9 mouse cellular contexts compared by ENCODE assay signal in the genomic region with DNA sequence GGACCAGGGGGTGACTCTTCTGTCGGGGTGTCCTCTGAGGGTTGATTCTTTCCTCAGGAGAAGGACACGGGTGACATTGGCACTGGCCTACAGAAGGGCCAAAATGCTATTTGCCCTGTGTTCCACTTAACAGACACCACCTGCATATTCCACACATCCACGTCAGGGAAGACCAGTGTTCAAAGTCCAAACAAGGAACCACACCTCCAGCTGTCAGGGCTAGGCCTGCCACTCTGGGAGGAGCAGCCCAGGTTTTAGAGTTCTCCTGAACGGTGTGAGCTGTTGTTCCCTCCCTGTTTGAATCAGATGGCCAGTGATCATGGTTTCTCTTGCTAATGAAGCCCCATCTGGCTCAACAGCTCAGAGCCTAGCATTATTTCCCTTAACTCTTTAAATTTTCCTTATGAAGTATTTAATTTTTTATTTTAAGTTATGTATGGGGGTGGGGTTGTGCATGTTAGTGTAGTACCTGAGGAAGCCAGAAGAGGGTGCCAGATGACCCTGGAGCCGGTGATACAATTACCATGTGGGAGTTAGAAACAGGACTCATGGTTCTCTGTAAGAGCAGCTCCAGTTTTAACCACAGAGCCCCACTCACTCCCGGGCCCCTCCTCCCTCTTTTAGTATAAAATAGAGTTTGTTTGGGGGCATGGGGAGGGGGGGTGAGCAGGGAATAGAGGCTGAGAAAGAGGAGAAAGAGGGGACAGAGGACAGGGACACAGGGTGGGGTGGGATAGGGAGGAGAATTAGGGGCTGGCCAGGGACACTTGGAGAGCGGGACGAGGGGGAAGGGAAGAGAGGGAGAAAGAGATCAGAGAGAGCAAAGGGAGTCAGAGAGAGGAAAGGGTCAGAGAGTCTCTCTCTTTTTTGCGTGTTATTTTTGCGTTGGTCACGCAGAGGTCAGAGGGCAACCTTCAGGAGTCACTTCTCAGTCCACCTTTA.
A peak's percentile ranks its signal among the peaks of the same experiment; 100 is the strongest.
DNase-seq lines count a peak whose midpoint lies in the region; ATAC-seq lines count a peak whose summit lies in the region.
"Had no signal": no experiment of that assay in that cellular context is flagged by ENCODE, and none has a peak within 500 bp of the region (broad histone marks: within the 10 kb centered on the region; RNA-seq: fewer than 3 reads in every experiment).

No protein-coding gene starts in this region.

- H3K4me3 ChIP-seq in neural tube, embryonic 11.5 days (ENCODE audit: low read depth, low read length), result no peak overlapping the region

- peaks cover 3% of the 10 kb centered on the region; the same call in 1 of the 2 replicates for H3K4me1 ChIP-seq in neural tube, embryonic 11.5 days (ENCODE audit: control insufficient read depth, insufficient read depth, low read length)

- H3K4me2 ChIP-seq in neural tube, embryonic 11.5 days (ENCODE audit: low read depth), result no peak overlapping the region

- H3K27ac ChIP-seq in neural tube, embryonic 11.5 days (ENCODE audit: low read depth, low read length), result no peak overlapping the region
- H3K27ac ChIP-seq: macrophage had no signal

- H3K9ac ChIP-seq in neural tube, embryonic 11.5 days (ENCODE audit: low read length), result no peak overlapping the region

- DNase-seq in right cerebral cortex, adult 18-20 months, result peak; percentile 23
- DNase-seq in right cerebral cortex, postnatal 36 days (ENCODE audit: low spot score in 2 of 2), result no peak
- peak; percentile 56 to 64 for DNase-seq in adrenal gland, adult 18-20 months (ENCODE audit: low spot score in 2 of 2)
- DNase-seq in embryo, embryonic 10 days (ENCODE audit: low spot score), result peak; percentile 58
- peak; percentile 72 for DNase-seq in heart, adult 8-10 months (ENCODE audit: low spot score)
- peak; percentile 18 for DNase-seq in left cerebral cortex, adult 11 months (ENCODE audit: low spot score)
- peak; percentile 53 for DNase-seq in neural tube, embryonic 11.5 days (ENCODE audit: low spot score)

- H3K36me3 ChIP-seq in neural tube, embryonic 11.5 days (ENCODE audit: control insufficient read depth, insufficient read depth, low read length), result no peaks in the 10 kb centered on the region

- no peaks in the 10 kb centered on the region for H3K27me3 ChIP-seq in neural tube, embryonic 11.5 days (ENCODE audit: control insufficient read depth, insufficient read depth, low read length)

- ATAC-seq in neural tube, embryonic 11.5 days (ENCODE audit: insufficient read depth, low FRiP score, low TSS enrichment), result no peak
- no peak for ATAC-seq in erythroblast, adult 5-6 weeks (replicated peaks; ENCODE audit: low FRiP score, poor library complexity, severe bottlenecking)

- 68% methylated on average over 11 of the region's 11 CpGs for WGBS in neural tube, embryonic 11.5 days

- H3K9me3 ChIP-seq in neural tube, embryonic 11.5 days (ENCODE audit: control insufficient read depth, low read length), result no peaks in the 10 kb centered on the region

Comparison
In these comparisons a context has a peak if more than half of its experiments do, and no peak if none do; other contexts are left out.
1. DNase-seq: peak in right cerebral cortex, adult 18-20 months (single experiment), adrenal gland, adult 18-20 months (2 of 2), embryo, embryonic 10 days (single experiment), heart, adult 8-10 months (single experiment), left cerebral cortex, adult 11 months (single experiment) and neural tube, embryonic 11.5 days (single experiment); none in right cerebral cortex, postnatal 36 days (0 of 2).